Mouse (Mus musculus) liver, embryonic 15.5 days (tissue): ENCODE data around the gene App. TPM values are rescaled to one million over a fixed set of nuclear protein-coding genes. Genes with fewer than 3 reads are reported as not detected.
A peak's percentile ranks its signal among the peaks of the same experiment; 100 is the strongest.

Source experiments
- ATAC-seq: fragments of 200-750 bp; cut with Nextera tagmentation; 2 replicates; pipeline ENCODE4 v1.8.0; 2017; ENCODE audit warnings: moderate number of reproducible peaks, mild to moderate bottlenecking, moderate library complexity; ENCODE audit not compliant: insufficient read depth
- H3K27ac ChIP-seq: fragments of 300-500 bp; sonication (generic); replicated peaks from 2 replicates; pipeline ENCODE4 v1.5.1; 2015; ENCODE audit warnings: mild to moderate bottlenecking, inconsistent platforms
- H3K27me3 ChIP-seq: fragments of 300-500 bp; sonication (generic); 2 replicates; pipeline ENCODE4 v1.6.1; 2015; ENCODE audit warnings: mild to moderate bottlenecking, inconsistent platforms
- H3K36me3 ChIP-seq: fragments of 300-500 bp; sonication (generic); replicated peaks from 2 replicates; pipeline ENCODE4 v1.6.1; 2015; ENCODE audit warnings: moderate library complexity, mild to moderate bottlenecking, inconsistent platforms
- H3K4me1 ChIP-seq: fragments of 300-500 bp; sonication (generic); replicated peaks from 2 replicates; pipeline ENCODE4 v1.6.1; 2015; ENCODE audit warnings: inconsistent platforms
- H3K4me2 ChIP-seq: fragments of 300-500 bp; sonication (generic); 2 replicates; pipeline ENCODE4 v1.6.1; 2015; ENCODE audit warnings: moderate library complexity, mild to moderate bottlenecking, inconsistent platforms
- H3K4me3 ChIP-seq: fragments of 300-500 bp; sonication (generic); replicated peaks from 2 replicates; pipeline ENCODE4 v1.5.1; 2015; ENCODE audit warnings: mild to moderate bottlenecking, inconsistent platforms
- H3K9ac ChIP-seq: fragments of 300-500 bp; sonication (generic); 2 replicates; pipeline ENCODE4 v1.6.1; 2015; ENCODE audit warnings: moderate library complexity, mild to moderate bottlenecking, inconsistent platforms
- H3K9me3 ChIP-seq: fragments of 300-500 bp; sonication (generic); replicated peaks from 2 replicates; pipeline ENCODE4 v1.6.1; 2016; ENCODE audit warnings: inconsistent platforms
- WGBS: fragments of 180-500 bp; shearing (Covaris S2); methylation state at CpG from one replicate; pipeline ENCODE4 v1.1.7; 2015; ENCODE audit warnings: mixed read lengths; ENCODE audit not compliant: insufficient replicate concordance; 5-methylcytosine and 5-hydroxymethylcytosine counted together
- polyA plus RNA-seq: library from polyadenylated mRNA; unstranded; fragments of >200 nt; fragmentation: Nextera tagmentation; extraction: Ambion mirVana; gene quantifications from 2 replicates; pipeline ENCODE4 v1.2.1, GENCODE M21; 2015

Gene App
- polyA plus RNA-seq, 1 experiment from 2014 or later, result 17.8 TPM

- no peaks in the 10 kb centered on the region for H3K9me3 ChIP-seq
- H3K4me2 ChIP-seq, result no peak overlapping the region
- 75% methylated on average over 7 of the region's 7 CpGs for WGBS
- no peak for ATAC-seq
- H3K27ac ChIP-seq, result no peak overlapping the region
- H3K36me3 ChIP-seq, result no peaks in the 10 kb centered on the region
- no peak overlapping the region for H3K4me3 ChIP-seq
- H3K4me1 ChIP-seq, result no peaks in the 10 kb centered on the region
- H3K27me3 ChIP-seq, result no peaks in the 10 kb centered on the region
- no peak overlapping the region for H3K9ac ChIP-seq
Measured at GRCm38 (mm10) chr16:84969026-84969425, 204.5 kb downstream of the App start.

- Histone ChIP-seq H3K4me3 (no peak overlapping the region), H3K4me1 (no peaks in the 10 kb centered on the region), H3K9ac (no peak overlapping the region), H3K4me2 (no peak overlapping the region), H3K9me3 (no peaks in the 10 kb centered on the region), H3K27ac (no peak overlapping the region), H3K27me3 (no peaks in the 10 kb centered on the region), H3K36me3 (no peaks in the 10 kb centered on the region)
- peak; percentile 37; the same call in 1 of the 2 replicates for ATAC-seq
- WGBS, result 18% methylated on average over 4 of the region's 4 CpGs
Measured at GRCm38 (mm10) chr16:84966983-84967382, 206.6 kb downstream of the App start.

GRCm38 (mm10) chr16:84966096-84966495 lies 207.5 kb downstream of the App start:
- ATAC-seq, result no peak

GRCm38 (mm10) chr16:84963960-84964359 lies 209.6 kb downstream of the App start:
- H3K4me2 ChIP-seq, result no peak overlapping the region
- no peak overlapping the region for H3K4me3 ChIP-seq
- no peak for ATAC-seq
- no peaks in the 10 kb centered on the region for H3K27me3 ChIP-seq
- no peaks in the 10 kb centered on the region for H3K9me3 ChIP-seq
- no peaks in the 10 kb centered on the region for H3K36me3 ChIP-seq
- H3K27ac ChIP-seq, result no peak overlapping the region
- H3K4me1 ChIP-seq, result no peaks in the 10 kb centered on the region
- WGBS, result 70% methylated on average over 9 of the region's 9 CpGs
- no peak overlapping the region for H3K9ac ChIP-seq

More at GRCm38 (mm10) chr16:84966096-84966495, 207.5 kb downstream of the App start:
- no peaks in the 10 kb centered on the region for H3K9me3 ChIP-seq
- H3K4me3 ChIP-seq, result no peak overlapping the region
- no peak overlapping the region for H3K27ac ChIP-seq
- no peaks in the 10 kb centered on the region for H3K4me1 ChIP-seq
- H3K4me2 ChIP-seq, result no peak overlapping the region
- no peaks in the 10 kb centered on the region for H3K27me3 ChIP-seq
- 80% methylated on average over 13 of the region's 13 CpGs for whole genome bisulfite sequencing
- no peak overlapping the region for H3K9ac ChIP-seq
- H3K36me3 ChIP-seq, result no peaks in the 10 kb centered on the region

GRCm38 (mm10) chr16:84963527-84963926 lies 210.0 kb downstream of the App start:
- no peaks in the 10 kb centered on the region for H3K27me3 ChIP-seq
- 68% methylated on average over 12 of the region's 12 CpGs for WGBS
- no peak for ATAC-seq
- H3K27ac ChIP-seq, result no peak overlapping the region
- no peak overlapping the region for H3K9ac ChIP-seq
- H3K4me2 ChIP-seq, result no peak overlapping the region
- H3K4me1 ChIP-seq, result no peaks in the 10 kb centered on the region
- H3K4me3 ChIP-seq, result no peak overlapping the region
- H3K9me3 ChIP-seq, result no peaks in the 10 kb centered on the region
- no peaks in the 10 kb centered on the region for H3K36me3 ChIP-seq

GRCm38 (mm10) chr16:84957253-84957652 lies 216.3 kb downstream of the App start:
- Histone ChIP-seq H3K36me3 (no peaks in the 10 kb centered on the region), H3K4me1 (no peaks in the 10 kb centered on the region), H3K9me3 (no peaks in the 10 kb centered on the region), H3K4me2 (no peak overlapping the region), H3K27ac (no peak overlapping the region), H3K27me3 (no peaks in the 10 kb centered on the region), H3K4me3 (no peak overlapping the region), H3K9ac (no peak overlapping the region)
- no peak for ATAC-seq
- WGBS, result 52% methylated on average over 6 of the region's 6 CpGs

- Histone ChIP-seq H3K36me3 (no peaks in the 10 kb centered on the region), H3K9me3 (no peaks in the 10 kb centered on the region), H3K9ac (no peak overlapping the region), H3K27ac (no peak overlapping the region), H3K4me1 (no peaks in the 10 kb centered on the region), H3K4me2 (no peak overlapping the region), H3K4me3 (no peak overlapping the region), H3K27me3 (no peaks in the 10 kb centered on the region)
- no peak for ATAC-seq
- WGBS, result 56% methylated on average over 2 of the region's 2 CpGs
Measured at GRCm38 (mm10) chr16:84956690-84957089, 216.9 kb downstream of the App start.

- H3K27me3 ChIP-seq, result no peaks in the 10 kb centered on the region
- H3K4me3 ChIP-seq, result no peak overlapping the region
- no peaks in the 10 kb centered on the region for H3K4me1 ChIP-seq
- H3K9me3 ChIP-seq, result no peaks in the 10 kb centered on the region
- ATAC-seq, result no peak
- 73% methylated on average over 1 of the region's 1 CpGs for WGBS
- H3K36me3 ChIP-seq, result no peaks in the 10 kb centered on the region
- H3K27ac ChIP-seq, result no peak overlapping the region
- no peak overlapping the region for H3K9ac ChIP-seq
- no peak overlapping the region for H3K4me2 ChIP-seq
Measured at GRCm38 (mm10) chr16:84955840-84956239, 217.7 kb downstream of the App start.

GRCm38 (mm10) chr16:84955204-84955839 lies 218.2 kb downstream of the App start:
- WGBS, result 28% methylated on average over 26 of the region's 26 CpGs
- no peak overlapping the region for H3K4me3 ChIP-seq
- H3K9ac ChIP-seq, result no peak overlapping the region
- no peaks in the 10 kb centered on the region for H3K9me3 ChIP-seq
- no peaks in the 10 kb centered on the region for H3K4me1 ChIP-seq
- no peak for ATAC-seq
- H3K4me2 ChIP-seq, result no peak overlapping the region; the same call in 1 of the 2 replicates
- H3K27ac ChIP-seq, result no peak overlapping the region
- H3K36me3 ChIP-seq, result no peaks in the 10 kb centered on the region
- H3K27me3 ChIP-seq, result no peaks in the 10 kb centered on the region

GRCm38 (mm10) chr16:84931024-84931423 lies 242.5 kb downstream of the App start:
- no peak overlapping the region for H3K4me2 ChIP-seq
- no peak overlapping the region for H3K27ac ChIP-seq
- H3K9ac ChIP-seq, result no peak overlapping the region
- H3K36me3 ChIP-seq, result no peaks in the 10 kb centered on the region
- no peak for ATAC-seq
- no peaks in the 10 kb centered on the region for H3K4me1 ChIP-seq
- no peak overlapping the region for H3K4me3 ChIP-seq
- no peaks in the 10 kb centered on the region for H3K9me3 ChIP-seq
- no peaks in the 10 kb centered on the region for H3K27me3 ChIP-seq
- WGBS, result 72% methylated on average over 3 of the region's 3 CpGs

GRCm38 (mm10) chr16:84927827-84928226 lies 245.7 kb downstream of the App start:
- no peaks in the 10 kb centered on the region for H3K4me1 ChIP-seq
- H3K27ac ChIP-seq, result no peak overlapping the region
- no peaks in the 10 kb centered on the region for H3K9me3 ChIP-seq
- whole genome bisulfite sequencing, result 86% methylated on average over 1 of the region's 1 CpGs
- no peak overlapping the region for H3K9ac ChIP-seq
- no peaks in the 10 kb centered on the region for H3K36me3 ChIP-seq
- H3K27me3 ChIP-seq, result no peaks in the 10 kb centered on the region
- no peak for ATAC-seq
- H3K4me3 ChIP-seq, result no peak overlapping the region
- no peak overlapping the region for H3K4me2 ChIP-seq
